Mouse (Mus musculus): Measurements from ENCODE around the gene Gm49661. TPM values are rescaled to one million over a fixed set of nuclear protein-coding genes. Genes with fewer than 3 reads are reported as not detected.

Gene Gm49661
- not detected in 2 replicates for polyA plus RNA-seq (2015; fragmentation: Nextera tagmentation; extraction: Ambion mirVana)

DNA sequence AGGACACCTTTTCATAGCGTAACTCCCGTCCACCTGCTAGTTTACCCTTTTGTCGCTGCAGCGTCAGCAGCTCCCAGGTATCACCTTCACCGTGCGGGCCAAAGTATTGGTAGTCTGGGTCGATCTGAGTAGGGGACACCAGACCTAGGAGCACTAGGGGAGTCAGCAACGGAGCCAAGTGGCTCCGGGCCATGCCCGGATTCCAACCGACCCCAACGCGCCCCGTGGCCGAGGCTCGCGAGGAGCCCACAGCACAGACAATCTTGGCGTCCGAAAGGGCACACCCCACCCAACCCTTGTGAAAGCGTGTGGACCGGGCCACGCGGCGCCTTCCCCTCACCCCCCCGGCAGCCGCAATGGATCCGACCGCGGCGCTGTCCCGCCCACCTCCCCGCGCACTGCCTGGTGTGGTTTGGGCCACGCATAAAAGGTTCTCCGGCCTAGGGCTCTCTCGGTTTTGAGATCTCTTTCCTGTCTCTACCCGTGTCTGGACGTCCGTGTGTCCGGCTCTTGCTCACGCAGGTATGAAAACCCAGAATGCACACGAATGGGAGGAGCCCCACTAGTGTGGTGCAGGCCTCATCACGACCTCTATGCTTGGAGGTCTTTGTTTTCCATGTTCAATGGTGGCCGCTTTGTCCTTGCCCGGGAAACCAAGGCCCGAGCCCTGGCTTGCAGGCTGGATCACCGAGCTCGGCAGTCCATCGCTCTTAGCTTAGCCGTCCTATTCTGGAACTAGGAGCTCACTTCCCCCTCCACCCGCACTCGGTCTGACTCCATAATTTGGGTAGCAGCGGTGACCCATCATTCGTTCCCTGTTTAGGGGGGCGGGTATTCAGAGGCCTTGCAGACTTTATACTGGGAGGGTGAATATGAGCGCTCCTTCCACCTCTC is at the start of gene Gm49661, which contains the start of the genes Prdx2 and Rnaseh2a:
Gene Gm49661 (minus strand): TSS at position 193 of the 894 bp plus-strand sequence.
Gene Prdx2 (plus strand): TSS at position 347 of the 894 bp plus-strand sequence.
Gene Rnaseh2a (minus strand): TSS at position 527 of the 894 bp plus-strand sequence.
- DNase-seq (ENCODE audit: low spot score): peak; percentile 69

DNA sequence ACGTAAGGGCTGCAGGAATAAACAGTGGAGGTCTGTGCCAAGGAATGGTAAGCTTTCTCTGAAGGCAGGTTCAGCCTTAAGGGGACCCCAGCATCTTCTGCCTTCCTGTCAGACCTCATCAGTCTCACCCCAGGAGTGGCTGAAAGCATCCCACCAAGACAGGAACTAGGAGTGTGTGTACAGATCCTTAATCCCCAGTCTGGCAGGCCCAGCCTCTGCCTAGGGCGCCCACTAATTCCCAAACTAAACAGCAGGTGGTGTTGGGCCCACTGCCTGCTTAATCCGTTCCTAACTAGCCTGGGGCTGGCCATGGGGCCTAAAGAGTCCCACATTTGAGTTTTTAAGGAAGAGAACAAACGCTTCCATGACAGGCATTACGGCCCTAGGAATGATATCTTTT is 48.0 kb upstream of the Gm49661 start:
- DNase-seq (ENCODE audit: low spot score): no peak

DNA sequence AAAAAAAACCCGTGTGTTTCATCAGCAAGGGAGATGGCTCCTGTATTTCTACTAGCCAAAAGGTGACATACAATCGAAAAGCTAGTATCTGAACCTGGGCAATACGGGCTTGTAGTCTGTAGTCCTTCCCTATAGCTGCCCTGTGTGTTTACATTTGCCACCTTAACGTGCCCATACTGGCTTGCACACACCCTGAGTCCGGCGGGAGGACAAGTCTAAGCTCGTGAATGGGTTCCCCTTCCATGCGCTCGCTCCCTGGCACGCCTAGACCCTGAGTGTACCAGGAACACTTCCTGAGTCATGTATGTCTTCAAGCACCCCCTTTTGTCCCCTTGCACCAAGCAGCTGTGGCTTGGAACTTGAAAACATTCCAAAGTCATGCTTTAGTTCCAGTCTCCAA is 47.5 kb upstream of the Gm49661 start:
- DNase-seq (ENCODE audit: low spot score): no peak

DNA sequence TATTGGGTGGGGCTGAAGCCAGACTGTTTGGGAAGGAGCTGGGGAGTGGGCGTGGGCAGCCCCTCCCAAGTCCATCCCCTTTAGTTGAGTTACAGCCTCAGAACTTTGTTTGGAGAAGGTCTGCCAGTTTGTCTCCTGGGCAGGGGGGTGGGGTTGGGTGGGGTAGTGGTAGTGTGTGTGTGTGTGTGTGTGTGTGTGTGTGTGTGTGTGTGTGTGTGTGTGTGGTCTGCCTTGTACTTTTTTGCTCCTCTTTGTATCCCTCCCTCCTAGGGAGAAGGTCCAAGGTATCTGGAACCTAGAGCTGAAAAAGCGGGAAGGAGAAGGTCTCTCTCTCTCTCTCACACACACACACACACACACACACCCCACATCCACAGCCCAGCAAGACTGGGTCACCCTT is 45.2 kb upstream of the Gm49661 start, which contains the start of gene Best2:
Gene Best2 (minus strand): TSS at position 101 of the 400 bp plus-strand sequence.
- no peak for DNase-seq (ENCODE audit: low spot score)

DNA sequence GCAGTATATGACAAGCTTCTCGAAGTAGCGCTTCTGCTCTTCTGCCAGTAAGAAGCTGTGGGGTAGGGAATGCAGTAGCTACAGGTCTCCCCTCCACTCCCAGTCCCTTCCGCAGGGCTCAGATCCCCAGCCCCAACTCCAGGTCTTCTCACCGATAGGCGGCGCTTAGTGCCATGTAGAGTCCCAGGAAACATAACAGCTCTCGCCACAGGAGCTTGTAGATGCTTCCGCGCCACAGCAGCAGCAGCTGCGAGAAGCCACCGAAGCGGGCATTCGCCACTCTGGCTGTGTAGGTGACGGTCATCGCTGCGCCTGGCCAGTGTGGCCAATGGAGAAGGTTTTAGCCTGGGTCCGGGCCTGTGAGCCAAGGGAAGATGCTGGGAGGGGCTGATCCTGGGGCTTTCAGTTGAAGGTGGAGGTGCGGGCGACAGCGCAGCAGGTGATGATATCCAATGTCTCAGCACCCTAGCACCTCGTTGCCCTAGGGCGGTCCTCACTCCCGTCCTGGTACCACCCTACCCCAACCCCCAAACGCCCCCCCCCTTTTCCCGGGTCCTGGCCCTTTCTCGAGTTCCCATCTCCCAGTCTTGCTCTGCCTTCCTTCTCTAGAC is 44.1 kb upstream of the Gm49661 start:
- DNase-seq (ENCODE audit: low spot score): peak; percentile 87

DNA sequence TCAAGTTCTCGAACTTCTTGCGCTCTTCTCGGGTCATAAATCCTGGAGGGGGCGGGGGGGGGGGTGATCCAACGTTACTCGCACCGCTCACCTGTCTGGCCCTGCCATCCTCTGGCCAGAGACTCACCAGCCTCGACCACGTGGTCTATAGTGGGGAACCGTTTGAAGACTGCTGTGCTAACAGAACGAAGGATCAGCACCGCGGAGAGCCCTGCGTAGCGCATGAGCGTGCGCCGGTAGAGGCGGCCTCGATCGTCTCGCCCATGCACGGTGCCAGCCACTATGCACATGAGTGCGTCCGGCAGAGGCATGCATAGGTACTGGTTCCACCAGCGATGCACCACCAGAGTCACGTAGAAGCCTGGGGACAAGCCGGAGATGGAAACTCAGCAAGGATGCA is 42.0 kb upstream of the Gm49661 start:
- no peak for DNase-seq (ENCODE audit: low spot score)

DNA sequence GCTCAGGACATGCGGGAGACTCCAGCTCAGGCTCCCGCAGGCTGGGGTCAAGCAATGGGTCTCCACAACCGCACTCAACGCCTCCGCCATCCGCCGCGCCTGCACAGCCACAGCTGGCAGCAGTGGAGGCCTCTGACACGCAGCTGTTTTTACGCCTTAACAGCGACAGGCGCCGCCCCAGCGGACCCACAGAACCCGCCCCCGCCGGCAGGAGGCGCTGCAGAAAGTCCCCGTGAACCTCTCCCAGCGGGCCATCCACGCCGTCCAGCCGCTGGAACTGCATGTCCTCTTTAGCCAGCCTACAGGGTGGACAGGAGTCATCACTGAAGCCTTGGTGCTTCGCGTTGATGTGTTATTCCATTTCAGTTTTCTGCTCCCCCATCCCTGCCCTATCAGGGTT is 38.5 kb upstream of the Gm49661 start:
- DNase-seq (ENCODE audit: low spot score): peak; percentile 47

DNA sequence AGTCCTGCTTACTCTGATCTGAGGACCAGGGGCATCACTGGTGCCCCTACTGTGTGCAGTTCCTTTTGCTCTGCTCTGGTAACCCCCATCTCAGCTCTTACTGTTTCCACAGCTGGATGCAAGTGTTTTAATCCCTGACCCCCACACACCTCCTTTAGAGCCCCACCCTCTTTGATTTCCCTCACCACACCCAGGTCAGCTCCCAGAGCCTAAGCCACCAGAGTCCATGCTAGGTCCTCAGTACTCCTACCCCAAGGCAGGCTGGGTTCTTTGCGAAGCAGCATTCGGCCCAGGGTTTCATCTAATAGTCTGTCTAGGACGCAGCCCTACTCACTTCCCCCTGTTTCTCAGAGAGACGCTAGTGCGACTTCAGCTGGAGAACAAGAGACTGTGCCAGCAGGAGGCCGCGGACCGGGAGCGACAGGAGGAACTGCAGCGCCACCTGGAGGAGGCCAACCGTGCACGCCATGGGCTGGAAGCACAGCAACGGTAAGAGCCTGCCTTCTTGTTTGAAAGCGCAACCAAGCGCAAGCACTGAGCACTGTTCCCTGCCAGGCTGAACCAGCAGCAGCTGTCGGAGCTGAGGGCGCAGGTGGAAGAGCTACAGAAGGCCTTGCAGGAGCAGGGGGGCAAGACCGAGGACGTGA is 28.5 kb upstream of the Gm49661 start:
- peak; percentile 94 for DNase-seq (ENCODE audit: low spot score)

DNA sequence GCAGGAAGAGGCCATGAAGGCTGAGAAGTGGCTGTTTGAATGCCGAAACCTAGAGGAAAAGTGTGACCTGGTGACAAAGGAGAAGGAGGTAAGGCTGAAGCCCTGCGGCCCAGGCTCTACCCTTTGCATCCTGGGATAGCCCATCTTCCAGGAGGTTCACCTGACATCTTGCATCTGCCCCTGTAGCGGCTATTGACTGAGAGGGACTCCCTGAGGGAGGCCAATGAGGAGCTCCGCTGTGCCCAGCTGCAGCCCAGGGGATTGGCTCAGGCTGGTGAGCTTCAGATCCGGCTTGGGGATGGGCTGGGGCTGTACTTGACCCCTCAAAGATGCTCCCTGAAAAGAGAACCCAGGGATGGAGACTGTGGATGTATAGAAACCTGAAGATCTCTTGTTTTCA is 27.7 kb upstream of the Gm49661 start:
- DNase-seq (ENCODE audit: low spot score): no peak

DNA sequence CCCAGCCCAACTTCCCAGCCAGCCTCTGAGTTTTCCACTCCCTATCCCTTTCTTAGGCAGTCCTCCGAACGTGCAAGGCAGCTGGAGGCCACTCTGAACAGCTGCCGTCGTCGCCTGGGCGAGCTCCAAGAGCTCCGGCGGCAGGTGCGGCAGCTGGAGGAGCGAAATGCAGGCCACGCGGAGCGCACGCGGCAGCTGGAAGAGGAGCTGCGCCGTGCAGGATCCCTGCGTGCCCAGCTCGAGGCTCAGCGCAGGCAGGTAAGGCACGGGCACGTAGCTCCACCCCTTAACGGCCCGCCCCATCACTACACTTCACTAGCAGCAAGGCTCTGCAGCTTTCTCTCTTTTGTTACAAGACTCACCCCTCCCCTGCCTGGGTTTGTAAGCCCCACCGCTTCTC is 26.4 kb upstream of the Gm49661 start:
- peak; percentile 41 for DNase-seq (ENCODE audit: low spot score)

DNA sequence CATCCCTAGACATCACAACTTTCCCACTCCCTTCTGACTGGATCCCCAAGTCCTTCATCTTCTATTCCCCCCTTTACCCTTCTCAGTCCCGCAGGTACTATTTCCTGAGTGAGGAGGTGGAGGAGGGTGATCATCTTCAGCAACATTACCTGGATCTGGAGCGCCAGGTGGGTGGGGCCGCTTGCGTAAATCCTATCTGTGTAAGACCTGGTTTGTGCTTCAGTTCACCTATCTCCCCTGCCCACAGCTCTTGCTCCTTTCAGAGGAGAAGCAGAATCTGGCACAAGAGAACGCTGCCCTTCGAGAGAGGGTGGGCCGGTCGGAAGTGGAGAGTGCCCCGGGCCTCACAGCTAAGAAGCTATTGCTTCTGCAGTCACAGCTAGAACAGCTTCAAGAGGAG is 25.1 kb upstream of the Gm49661 start:
- DNase-seq (ENCODE audit: low spot score): no peak

DNA sequence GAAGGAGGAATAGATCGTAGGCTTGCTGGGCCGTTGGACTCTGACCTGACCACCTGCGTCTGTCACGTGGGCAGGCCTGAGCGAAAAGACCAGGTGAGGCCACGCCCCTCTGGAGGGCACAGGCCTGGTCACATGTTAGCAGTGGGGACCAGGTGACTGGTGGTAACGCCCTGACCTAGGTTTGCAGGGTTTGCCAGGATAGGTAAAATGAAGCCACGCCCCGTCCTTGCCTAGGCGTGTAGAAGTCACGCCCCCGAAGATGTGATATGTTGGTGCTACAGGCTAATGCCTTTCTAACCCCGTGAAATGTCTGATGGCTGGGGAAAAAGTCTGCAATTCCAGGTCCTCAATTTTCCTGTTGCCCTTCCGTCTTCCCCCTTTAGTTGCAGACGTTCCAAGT is 21.6 kb upstream of the Gm49661 start:
- peak; percentile 46 for DNase-seq (ENCODE audit: low spot score)

DNA sequence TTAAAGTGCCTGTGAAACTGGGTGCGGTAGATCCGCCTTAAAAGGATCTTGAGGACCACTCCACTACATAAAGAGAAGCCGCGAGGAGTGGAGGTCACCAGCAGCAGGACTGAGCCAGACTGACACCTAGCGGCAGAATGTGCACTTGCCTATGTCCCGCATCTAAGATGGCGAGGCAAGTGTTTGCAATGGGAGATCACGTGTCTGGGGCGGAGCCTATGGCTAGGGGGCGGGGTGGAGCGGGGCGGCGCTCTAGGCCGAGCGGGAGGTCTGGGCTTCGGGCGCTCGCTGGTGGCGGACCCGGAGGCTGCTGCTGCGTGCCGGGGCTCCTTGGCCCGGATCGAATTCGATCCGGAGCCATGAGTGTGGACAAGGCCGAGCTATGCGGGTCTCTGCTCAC is 21.1 kb upstream of the Gm49661 start, which contains the start of gene Hook2:
Gene Hook2 (plus strand): TSS at position 255 of the 400 bp plus-strand sequence.
- DNase-seq (ENCODE audit: low spot score): peak; percentile 97

DNA sequence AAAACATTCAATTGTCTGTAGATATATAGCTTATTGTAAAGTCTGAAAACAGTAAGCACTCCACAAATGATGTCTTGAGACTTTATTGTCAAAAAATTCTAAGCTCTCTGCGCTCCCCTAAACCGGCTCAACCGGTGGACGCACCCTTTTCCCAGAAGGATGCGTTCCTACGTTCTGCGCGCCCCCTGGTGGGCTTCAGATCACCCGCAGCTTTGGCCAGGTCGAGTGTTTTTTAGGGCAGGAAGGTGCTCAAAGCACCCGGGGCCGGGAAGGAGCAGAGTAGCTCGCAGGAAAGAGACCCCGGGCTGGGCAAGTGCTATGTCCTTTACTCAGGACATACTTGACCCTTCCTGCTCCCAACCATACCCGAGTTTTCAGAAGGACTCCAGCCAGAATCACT is 20.6 kb upstream of the Gm49661 start:
- peak; percentile 86 for DNase-seq (ENCODE audit: low spot score)

DNA sequence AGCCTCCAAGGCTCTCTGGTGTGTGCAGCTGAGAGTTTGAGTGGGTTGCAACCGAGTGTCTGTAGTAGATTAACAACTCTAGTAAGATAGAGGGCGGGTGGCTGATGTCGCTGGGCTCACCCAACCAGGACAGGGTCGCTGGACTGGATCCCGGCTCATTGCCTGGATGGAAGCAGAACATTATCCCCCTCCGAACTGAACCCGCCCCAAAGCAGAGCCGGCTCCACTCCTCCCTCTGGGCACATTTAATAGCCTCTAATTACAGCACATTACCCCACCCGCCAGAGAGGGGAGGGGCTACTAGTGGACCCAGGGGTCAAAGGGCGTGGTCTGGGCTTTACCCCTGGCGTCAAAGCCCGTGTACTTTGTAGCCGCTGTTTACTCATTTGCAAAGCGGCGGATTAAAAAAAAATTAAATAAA is 20.1 kb upstream of the Gm49661 start:
- DNase-seq (ENCODE audit: low spot score): no peak

DNA sequence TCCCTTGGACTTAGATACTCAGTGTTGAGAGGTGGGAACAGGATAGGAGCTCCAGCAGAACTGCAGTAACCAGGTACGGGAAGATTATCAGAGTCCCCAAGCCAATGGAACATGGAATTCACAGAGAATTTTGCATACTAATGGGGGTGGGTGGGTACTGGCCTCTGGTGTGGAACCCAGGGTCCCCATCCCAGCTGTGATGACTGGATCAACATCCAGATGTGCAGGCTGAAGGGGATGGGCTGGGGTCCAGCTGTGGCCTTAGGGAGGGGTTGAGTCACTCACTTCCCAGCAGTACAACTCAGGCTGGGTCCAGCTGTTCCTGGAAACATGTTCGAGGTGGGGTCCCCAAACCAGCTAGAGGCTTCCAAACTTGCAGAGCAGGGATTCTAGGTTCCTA is 18.7 kb upstream of the Gm49661 start:
- no peak for DNase-seq (ENCODE audit: low spot score)

DNA sequence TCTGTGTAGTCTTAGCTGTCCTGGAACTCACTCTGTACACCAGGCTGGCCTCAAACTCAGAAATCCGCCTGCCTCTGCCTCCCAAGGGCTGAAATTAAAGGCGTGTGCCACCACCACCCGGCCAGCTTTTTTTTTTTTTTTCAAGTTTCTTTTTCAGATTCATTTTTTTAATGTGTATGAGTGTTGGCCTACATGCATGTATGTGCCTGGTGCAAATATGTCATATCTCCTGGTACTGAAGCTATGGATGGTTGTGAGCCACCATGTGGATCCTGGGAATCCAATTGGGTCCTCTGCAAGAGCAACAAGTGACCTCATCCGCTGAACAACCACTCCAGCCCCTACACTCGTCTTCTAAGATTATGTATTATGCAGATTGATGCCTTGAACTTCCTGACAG is 18.2 kb upstream of the Gm49661 start:
- no peak for DNase-seq (ENCODE audit: low spot score)

DNA sequence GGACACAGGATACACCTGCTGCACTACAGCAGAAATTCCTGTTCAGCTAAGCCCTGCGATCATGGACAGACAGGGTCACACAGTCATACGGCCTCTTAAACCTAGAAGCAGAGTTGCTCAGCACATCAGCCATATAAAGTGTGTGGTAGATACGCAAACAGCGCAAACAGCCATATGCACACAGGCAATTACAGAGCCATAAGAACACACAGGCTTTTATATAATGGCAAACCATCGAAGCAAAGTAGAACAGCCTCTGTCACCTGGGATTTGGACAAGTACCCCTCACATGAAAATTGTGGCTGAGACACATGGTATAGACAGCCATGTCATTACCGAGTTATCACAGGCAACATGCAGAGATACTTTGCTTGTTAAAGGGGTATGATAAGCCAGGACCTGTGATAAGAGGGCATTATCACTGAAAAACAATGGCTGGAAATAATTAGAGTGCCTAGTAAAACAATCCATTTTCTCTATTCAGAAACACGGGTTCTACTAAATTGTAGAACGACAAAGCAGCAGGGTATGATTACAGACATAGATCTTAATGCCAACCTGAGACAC is 17.2 kb upstream of the Gm49661 start:
- no peak for DNase-seq (ENCODE audit: low spot score)

DNA sequence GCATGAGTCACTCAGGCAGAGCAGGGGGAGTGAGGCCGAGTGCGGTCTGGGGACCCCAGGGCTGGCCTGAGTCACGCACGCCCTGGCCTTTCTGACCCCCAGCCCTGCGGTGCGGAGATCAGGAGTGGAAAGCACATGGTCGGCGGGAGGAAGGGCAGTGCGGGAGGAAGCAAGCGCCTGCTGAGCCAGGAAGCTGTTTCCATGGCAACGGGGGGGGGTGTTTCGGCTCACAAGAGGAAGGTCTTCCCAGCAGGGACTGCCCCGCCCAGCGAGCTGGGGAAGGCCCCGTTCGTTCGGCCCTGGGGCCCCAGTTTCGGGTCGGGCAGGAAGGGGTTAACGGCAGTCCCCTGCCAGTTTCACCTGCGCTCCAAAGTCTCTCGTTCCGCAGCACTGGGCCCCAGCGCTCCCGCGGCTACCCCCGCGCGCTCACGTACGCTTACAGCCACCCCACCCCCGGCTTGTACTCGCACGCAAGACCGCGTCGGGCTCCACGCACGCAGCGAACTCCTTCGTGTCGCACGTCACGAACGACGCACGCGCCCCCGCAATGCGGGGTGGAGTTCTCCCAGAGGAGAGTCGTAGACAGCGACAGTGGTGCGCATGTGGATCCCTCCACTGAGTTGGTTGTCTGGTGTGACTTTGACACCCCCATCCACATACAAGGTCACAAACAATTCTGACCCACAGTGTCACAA is 16.6 kb upstream of the Gm49661 start:
- peak; percentile 90 for DNase-seq (ENCODE audit: low spot score)

DNA sequence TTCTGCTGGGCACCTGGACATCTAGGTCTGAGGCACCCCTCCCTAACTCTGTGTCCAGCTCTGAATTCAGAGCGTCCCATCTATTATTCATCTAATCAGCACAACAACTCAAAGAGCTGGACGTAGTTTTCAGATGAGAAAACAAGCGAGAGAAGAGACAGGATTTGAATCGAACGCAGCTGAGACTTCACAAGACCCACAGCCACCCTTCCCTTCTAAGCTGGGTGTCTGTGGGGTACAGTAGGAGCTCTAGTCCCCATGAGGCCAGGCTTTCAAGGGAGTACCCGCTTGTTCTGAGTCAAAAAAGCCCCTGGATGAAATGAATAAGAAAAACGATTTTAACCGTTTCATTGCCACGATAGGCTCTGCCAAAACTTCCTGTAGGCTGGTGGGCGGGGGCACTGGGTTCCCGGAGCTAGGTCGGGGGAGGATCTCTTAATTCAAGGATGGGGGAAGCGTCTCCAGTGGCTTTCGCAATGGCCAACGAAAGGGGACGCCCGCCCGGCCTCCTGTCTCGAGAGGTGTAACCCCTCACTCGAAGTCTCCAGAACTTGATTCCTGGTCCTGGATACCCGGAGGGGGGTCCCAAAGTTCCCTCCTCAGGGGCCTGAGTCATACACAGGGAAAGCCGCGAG is 15.9 kb upstream of the Gm49661 start:
- peak; percentile 34 for DNase-seq (ENCODE audit: low spot score)
